Mouse (Mus musculus) c-Kit-positive CD71-positive TER-119-negative erythroid progenitor cells, embryonic 14.5 days (primary cell): ENCODE data around the gene Gdf15.

Source experiments
- DNase-seq: peaks from one replicate; pipeline ENCODE4 v3.0.0-alpha.2; 2013; ENCODE audit warnings: low read depth

Gene Gdf15

GRCm38 (mm10) chr8:70628986-70629490 lies 3.2 kb downstream of the Gdf15 start:
- no peak for DNase-seq

- DNase-seq: no peak
Measured at GRCm38 (mm10) chr8:70627041-70627440, 5.2 kb downstream of the Gdf15 start.

GRCm38 (mm10) chr8:70625104-70625503 lies 7.2 kb downstream of the Gdf15 start:
- DNase-seq: no peak

- no peak for DNase-seq
Measured at GRCm38 (mm10) chr8:70622220-70622619, 10.0 kb downstream of the Gdf15 start.

- DNase-seq: peak; percentile 91
Measured at GRCm38 (mm10) chr8:70618888-70619334, 13.3 kb downstream of the Gdf15 start.

GRCm38 (mm10) chr8:70617985-70618384 lies 14.3 kb downstream of the Gdf15 start:
- DNase-seq: no peak

GRCm38 (mm10) chr8:70616645-70617044 lies 15.6 kb downstream of the Gdf15 start:
- no peak for DNase-seq

GRCm38 (mm10) chr8:70615894-70616293 lies 16.4 kb downstream of the Gdf15 start, which contains the start of gene Lrrc25:
TSS of gene Lrrc25 (plus strand) at chr8:70616155.
- no peak for DNase-seq

- DNase-seq: no peak
Measured at GRCm38 (mm10) chr8:70615281-70615680, 17.0 kb downstream of the Gdf15 start.

GRCm38 (mm10) chr8:70614469-70614868 lies 17.8 kb downstream of the Gdf15 start:
- DNase-seq: no peak

- no peak for DNase-seq
Measured at GRCm38 (mm10) chr8:70613763-70614162, 18.5 kb downstream of the Gdf15 start.

- DNase-seq: peak; percentile 93
Measured at GRCm38 (mm10) chr8:70611849-70612248, 20.4 kb downstream of the Gdf15 start.

- DNase-seq: no peak
Measured at GRCm38 (mm10) chr8:70610796-70611771, 21.2 kb downstream of the Gdf15 start.

GRCm38 (mm10) chr8:70609849-70610795 lies 22.1 kb downstream of the Gdf15 start:
- DNase-seq: peak; percentile 82

GRCm38 (mm10) chr8:70609368-70609848 lies 22.8 kb downstream of the Gdf15 start:
- DNase-seq: no peak

- no peak for DNase-seq
Measured at GRCm38 (mm10) chr8:70608749-70609367, 23.4 kb downstream of the Gdf15 start, which contains the start of gene Ssbp4. TSS of gene Ssbp4 (minus strand) at chr8:70608872.

- DNase-seq: no peak
Measured at GRCm38 (mm10) chr8:70607898-70608748, 24.1 kb downstream of the Gdf15 start.

GRCm38 (mm10) chr8:70607603-70607897 lies 24.7 kb downstream of the Gdf15 start:
- DNase-seq: no peak

- DNase-seq: no peak
Measured at GRCm38 (mm10) chr8:70606780-70607602, 25.3 kb downstream of the Gdf15 start.
